Mouse (Mus musculus): ENCODE data around the gene Mapre3. TPM values are rescaled to one million over a fixed set of nuclear protein-coding genes. Genes with fewer than 3 reads are reported as not detected.

Mapre3 gene
- total RNA-seq, 1 experiment: 2.3 TPM

DNA sequence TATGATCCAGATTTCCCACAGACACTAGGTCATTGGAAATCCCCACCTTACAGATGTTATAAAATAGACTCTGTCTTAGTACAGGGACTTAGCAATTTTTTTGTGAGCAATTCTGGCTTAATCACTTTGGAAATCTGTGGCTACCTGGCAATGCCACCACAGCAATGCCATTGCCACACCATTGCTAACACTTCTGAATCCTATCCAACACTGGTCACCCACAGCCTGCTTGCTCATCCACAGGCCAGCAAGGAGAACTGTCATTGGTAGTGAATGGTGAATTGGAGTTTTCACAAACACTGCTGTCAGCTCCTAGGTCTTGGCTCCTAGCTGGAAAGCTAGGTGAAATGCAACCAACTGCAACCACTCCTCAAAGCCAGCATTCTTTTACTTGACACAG is 96.0 kb downstream of the Mapre3 start:
- peaks cover 7 to 20% of the 10 kb centered on the region in 2 experiments; a peak in 3 of 4 replicates for H3K4me1 ChIP-seq (ENCODE audit: control insufficient read depth in 2 of 2, insufficient read depth in 2 of 2, low read length in 2 of 2, poor library complexity in 1 of 2)

GRCm38 (mm10) chr5:30912156-30912555 is 97.7 kb downstream of the Mapre3 start:
- no peak overlapping the region for H3K27ac ChIP-seq (ENCODE audit: insufficient read depth, low read depth, low read length, poor library complexity, severe bottlenecking)
- in situ Hi-C loops (cut with MboI; ENCODE audit: low sequenced_read_pairs in 2 of 2, unreplicated experiment in 2 of 2): no loop called here
- no peak for TF ChIP-seq CHD2 (IDR thresholded peaks at IDR 0.05; ENCODE audit: low read depth, low read length)
- no peak for TF ChIP-seq HCFC1 (IDR thresholded peaks at IDR 0.05; ENCODE audit: borderline replicate concordance, insufficient read depth, low read length)
- no peak for TF ChIP-seq ZC3H11A (IDR thresholded peaks at IDR 0.05; ENCODE audit: borderline replicate concordance, low read depth, low read length)
- no peak for TF ChIP-seq MAFK (IDR thresholded peaks at IDR 0.05; ENCODE audit: insufficient read depth, low read depth, low read length)
- no peak for TF ChIP-seq ZNF384 (IDR thresholded peaks at IDR 0.05; ENCODE audit: low read depth, low read length)

More for the DNA sequence above, 96.0 kb downstream of the Mapre3 start:
- in situ Hi-C loops (cut with MboI; ENCODE audit: low sequenced_read_pairs in 2 of 2, unreplicated experiment in 2 of 2): no loop called here
- peaks cover 5% of the 10 kb centered on the region; the same call in 1 of the 2 replicates for H3K36me3 ChIP-seq (ENCODE audit: control insufficient read depth, insufficient read depth, low read length, poor library complexity, severe bottlenecking)
- no peak overlapping the region for H3K4me3 ChIP-seq (ENCODE audit: insufficient read depth in 1 of 2, low read depth in 1 of 2, low read length in 2 of 2, poor library complexity in 1 of 2, severe bottlenecking in 1 of 2)
- no peaks in the 10 kb centered on the region for H3K9me3 ChIP-seq (ENCODE audit: control insufficient read depth, insufficient read depth, low read depth, low read length)
- H3K27ac ChIP-seq (ENCODE audit: insufficient read depth, low read depth, low read length, poor library complexity, severe bottlenecking): no peak overlapping the region
- TF ChIP-seq CHD2 (IDR thresholded peaks at IDR 0.05; ENCODE audit: low read depth, low read length) (no peak), ZC3H11A (IDR thresholded peaks at IDR 0.05; ENCODE audit: borderline replicate concordance, low read depth, low read length) (no peak)
- no peak overlapping the region for H3K9ac ChIP-seq (ENCODE audit: insufficient read depth, low read depth, low read length, poor library complexity, severe bottlenecking)
- no peak for DNase-seq (ENCODE audit: low read depth, low spot score)

GRCm38 (mm10) chr5:30913060-30913841 is 98.8 kb downstream of the Mapre3 start, which contains the start of gene Emilin1:
Gene Emilin1, plus strand, starts transcription at chr5:30913402.
- Histone ChIP-seq H3K9me3 (ENCODE audit: control insufficient read depth, insufficient read depth, low read depth, low read length) (no peaks in the 10 kb centered on the region), H3K9ac (ENCODE audit: insufficient read depth, low read depth, low read length, poor library complexity, severe bottlenecking) (peak within 1 kb of the TSS; percentile 45), H3K4me1 (ENCODE audit: control insufficient read depth in 2 of 2, insufficient read depth in 2 of 2, low read length in 2 of 2, poor library complexity in 1 of 2) (peaks cover 9 to 34% of the 10 kb centered on the region in 2 experiments), H3K4me3 (ENCODE audit: insufficient read depth in 1 of 2, low read depth in 1 of 2, low read length in 2 of 2, poor library complexity in 1 of 2, severe bottlenecking in 1 of 2) (peak within 1 kb of the TSS; percentile 32 to 43), H3K36me3 (ENCODE audit: control insufficient read depth, insufficient read depth, low read length, poor library complexity, severe bottlenecking) (no peaks in the 10 kb centered on the region), H3K27ac (ENCODE audit: insufficient read depth, low read depth, low read length, poor library complexity, severe bottlenecking) (no peak within 1 kb of the TSS)
- no peak for DNase-seq (ENCODE audit: low read depth, low spot score)
- in situ Hi-C loops (cut with MboI; ENCODE audit: low sequenced_read_pairs in 2 of 2, unreplicated experiment in 2 of 2): no loop called here
- TF ChIP-seq HCFC1 (IDR thresholded peaks at IDR 0.05; ENCODE audit: borderline replicate concordance, insufficient read depth, low read length): no peak
- TF ChIP-seq CHD2 (IDR thresholded peaks at IDR 0.05; ENCODE audit: low read depth, low read length): no peak
- TF ChIP-seq MAFK (IDR thresholded peaks at IDR 0.05; ENCODE audit: insufficient read depth, low read depth, low read length): no peak
- no peak for TF ChIP-seq ZC3H11A (IDR thresholded peaks at IDR 0.05; ENCODE audit: borderline replicate concordance, low read depth, low read length)
- no peak for TF ChIP-seq ZNF384 (IDR thresholded peaks at IDR 0.05; ENCODE audit: low read depth, low read length)

More at GRCm38 (mm10) chr5:30912156-30912555, 97.7 kb downstream of the Mapre3 start:
- Histone ChIP-seq H3K36me3 (ENCODE audit: control insufficient read depth, insufficient read depth, low read length, poor library complexity, severe bottlenecking) (no peaks in the 10 kb centered on the region), H3K9ac (ENCODE audit: insufficient read depth, low read depth, low read length, poor library complexity, severe bottlenecking) (no peak overlapping the region), H3K4me3 (ENCODE audit: insufficient read depth in 1 of 2, low read depth in 1 of 2, low read length in 2 of 2, poor library complexity in 1 of 2, severe bottlenecking in 1 of 2) (no peak overlapping the region), H3K9me3 (ENCODE audit: control insufficient read depth, insufficient read depth, low read depth, low read length) (no peaks in the 10 kb centered on the region), H3K4me1 (ENCODE audit: control insufficient read depth in 2 of 2, insufficient read depth in 2 of 2, low read length in 2 of 2, poor library complexity in 1 of 2) (peaks cover 9 to 24% of the 10 kb centered on the region in 2 experiments)
- no peak for DNase-seq (ENCODE audit: low read depth, low spot score)

DNA sequence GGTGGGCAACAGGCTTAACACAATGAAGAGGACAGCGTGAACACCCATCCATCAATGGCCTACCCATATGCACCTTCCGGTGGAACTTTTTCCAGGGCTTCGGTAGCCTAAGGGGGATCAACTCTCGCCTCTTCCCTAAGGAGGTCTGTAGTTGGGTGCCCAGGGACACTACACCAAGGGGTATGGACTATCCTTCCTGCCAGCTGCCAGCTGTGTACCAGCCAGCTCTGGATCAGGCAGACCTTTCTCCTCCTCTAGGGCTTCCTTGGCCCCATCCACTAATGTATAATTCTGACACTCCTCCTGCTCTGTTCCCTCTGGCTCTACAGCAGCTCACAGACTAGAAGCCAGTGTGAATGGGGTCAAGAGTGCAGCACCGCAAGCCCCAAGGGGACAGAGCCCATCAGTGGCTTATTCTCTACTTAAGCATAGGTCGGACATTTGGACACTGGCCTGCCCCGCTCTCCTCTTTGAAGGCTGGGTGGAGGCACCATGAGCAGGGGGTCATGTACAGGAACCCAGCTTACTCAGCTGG is 99.7 kb downstream of the Mapre3 start:
- TF ChIP-seq ZNF384 (IDR thresholded peaks at IDR 0.05; ENCODE audit: low read depth, low read length): no peak
- no peak for TF ChIP-seq CHD2 (IDR thresholded peaks at IDR 0.05; ENCODE audit: low read depth, low read length)
- TF ChIP-seq HCFC1 (IDR thresholded peaks at IDR 0.05; ENCODE audit: borderline replicate concordance, insufficient read depth, low read length): no peak
- TF ChIP-seq MAFK (IDR thresholded peaks at IDR 0.05; ENCODE audit: insufficient read depth, low read depth, low read length): no peak
- TF ChIP-seq ZC3H11A (IDR thresholded peaks at IDR 0.05; ENCODE audit: borderline replicate concordance, low read depth, low read length): no peak
- no peak for DNase-seq (ENCODE audit: low read depth, low spot score)
- in situ Hi-C loops (cut with MboI; ENCODE audit: low sequenced_read_pairs in 2 of 2, unreplicated experiment in 2 of 2): no loop called here
- H3K36me3 ChIP-seq (ENCODE audit: control insufficient read depth, insufficient read depth, low read length, poor library complexity, severe bottlenecking): no peaks in the 10 kb centered on the region
- no peak overlapping the region for H3K9ac ChIP-seq (ENCODE audit: insufficient read depth, low read depth, low read length, poor library complexity, severe bottlenecking)
- no peaks in the 10 kb centered on the region for H3K9me3 ChIP-seq (ENCODE audit: control insufficient read depth, insufficient read depth, low read depth, low read length)
- no peak overlapping the region for H3K27ac ChIP-seq (ENCODE audit: insufficient read depth, low read depth, low read length, poor library complexity, severe bottlenecking)
- H3K4me1 ChIP-seq (ENCODE audit: control insufficient read depth in 2 of 2, insufficient read depth in 2 of 2, low read length in 2 of 2, poor library complexity in 1 of 2): peaks cover 9 to 37% of the 10 kb centered on the region in 2 experiments
- H3K4me3 ChIP-seq (ENCODE audit: insufficient read depth in 1 of 2, low read depth in 1 of 2, low read length in 2 of 2, poor library complexity in 1 of 2, severe bottlenecking in 1 of 2): no peak overlapping the region

All from ES-E14 (cell line).